Mouse (Mus musculus) neural tube, embryonic 11.5 days (tissue): ENCODE measurements around the gene Cyp39a1. TPM values are rescaled to one million over a fixed set of nuclear protein-coding genes. Genes with fewer than 3 reads are reported as not detected.

ENCODE experiments used
- ATAC-seq: fragments of 200-750 bp; cut with Nextera tagmentation; 2 replicates; pipeline ENCODE4 v1.8.0; 2017; ENCODE audit warnings: moderate number of reproducible peaks, mild to moderate bottlenecking, moderate TSS enrichment, moderate library complexity; ENCODE audit not compliant: insufficient read depth, low FRiP score, low TSS enrichment
- DNase-seq: peaks from one replicate; pipeline ENCODE4 v3.0.0-alpha.2; 2015; ENCODE audit warnings: low spot score
- H3K27ac ChIP-seq: fragments of 300-500 bp; sonication (generic); 2 replicates; pipeline ENCODE4 v1.5.1; 2014; ENCODE audit warnings: low read depth, mild to moderate bottlenecking, low read length
- H3K27me3 ChIP-seq: fragments of 300-500 bp; sonication (generic); 2 replicates; pipeline ENCODE4 v1.6.1; 2014; ENCODE audit warnings: mild to moderate bottlenecking, low read length, mixed read lengths; ENCODE audit not compliant: control insufficient read depth, insufficient read depth
- H3K36me3 ChIP-seq: fragments of 300-500 bp; sonication (generic); 2 replicates; pipeline ENCODE4 v1.6.1; 2014; ENCODE audit warnings: mild to moderate bottlenecking, low read length, moderate library complexity, mixed read lengths; ENCODE audit not compliant: control insufficient read depth, insufficient read depth
- H3K4me1 ChIP-seq: fragments of 300-500 bp; sonication (generic); 2 replicates; pipeline ENCODE4 v1.6.1; 2014; ENCODE audit warnings: low read length, mixed read lengths; ENCODE audit not compliant: control insufficient read depth, insufficient read depth
- H3K4me2 ChIP-seq: fragments of 300-500 bp; sonication (generic); 2 replicates; pipeline ENCODE4 v1.6.1; 2014; ENCODE audit warnings: low read depth, mild to moderate bottlenecking, moderate library complexity
- H3K4me3 ChIP-seq: fragments of 300-500 bp; sonication (generic); 2 replicates; pipeline ENCODE4 v1.5.1; 2014; ENCODE audit warnings: low read depth, low read length
- H3K9ac ChIP-seq: fragments of 300-500 bp; sonication (generic); 2 replicates; pipeline ENCODE4 v1.6.1; 2014; ENCODE audit warnings: mild to moderate bottlenecking, low read length
- H3K9me3 ChIP-seq: fragments of 300-500 bp; sonication (generic); 2 replicates; pipeline ENCODE4 v1.6.1; 2016; ENCODE audit warnings: low read length; ENCODE audit not compliant: control insufficient read depth
- WGBS: fragments of 180-500 bp; shearing (Covaris S2); extraction: QIAGEN DNeasy Blood & Tissue Kit; methylation state at CpG from one replicate; pipeline ENCODE4 v1.1.7; 2014; 5-methylcytosine and 5-hydroxymethylcytosine counted together
- polyA plus RNA-seq: library from polyadenylated mRNA; unstranded; fragments of >200 nt; fragmentation: Nextera tagmentation; extraction: Ambion mirVana; gene quantifications from 2 replicates; pipeline ENCODE4 v1.2.1, GENCODE M21; 2014

The Cyp39a1 gene
- polyA plus RNA-seq, 1 experiment from 2014 or later = 25.2 TPM

DNA sequence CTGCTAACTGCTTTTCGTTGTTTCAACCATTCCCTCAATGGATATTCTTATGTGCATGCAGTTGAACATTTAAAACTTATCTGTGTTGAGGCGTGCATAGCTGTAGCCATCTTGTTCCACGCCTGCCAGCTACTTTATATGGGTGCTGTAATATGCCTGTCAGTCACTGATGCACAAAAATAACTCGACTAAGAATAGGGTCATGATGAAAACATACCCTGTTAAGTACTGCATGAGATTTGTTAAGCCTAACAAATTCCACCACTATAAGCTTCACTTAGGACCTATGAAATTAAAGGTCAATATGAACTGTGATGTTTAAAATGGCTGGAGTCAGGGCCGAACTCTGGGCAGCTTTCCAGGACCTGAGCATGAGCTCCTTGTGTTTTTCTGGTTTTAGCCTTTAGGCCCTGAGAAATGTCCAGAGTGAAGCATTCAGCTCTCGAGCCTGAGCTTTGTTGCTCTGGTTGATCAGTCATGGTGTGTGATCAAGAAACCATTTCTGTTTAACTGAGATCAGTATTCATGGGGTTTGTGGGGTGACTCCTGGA, 2.0 kb downstream of the Cyp39a1 start:
- Histone ChIP-seq H3K36me3 (no peaks in the 10 kb centered on the region), H3K9me3 (no peaks in the 10 kb centered on the region), H3K27me3 (no peaks in the 10 kb centered on the region), H3K4me3 (no peak overlapping the region), H3K4me1 (peaks cover 4% of the 10 kb centered on the region; the same call in 1 of the 2 replicates), H3K9ac (no peak overlapping the region), H3K27ac (no peak overlapping the region), H3K4me2 (no peak overlapping the region)
- DNase-seq (no peak), ATAC-seq (no peak)
- 82% methylated on average over 6 of the region's 6 CpGs for WGBS

DNA sequence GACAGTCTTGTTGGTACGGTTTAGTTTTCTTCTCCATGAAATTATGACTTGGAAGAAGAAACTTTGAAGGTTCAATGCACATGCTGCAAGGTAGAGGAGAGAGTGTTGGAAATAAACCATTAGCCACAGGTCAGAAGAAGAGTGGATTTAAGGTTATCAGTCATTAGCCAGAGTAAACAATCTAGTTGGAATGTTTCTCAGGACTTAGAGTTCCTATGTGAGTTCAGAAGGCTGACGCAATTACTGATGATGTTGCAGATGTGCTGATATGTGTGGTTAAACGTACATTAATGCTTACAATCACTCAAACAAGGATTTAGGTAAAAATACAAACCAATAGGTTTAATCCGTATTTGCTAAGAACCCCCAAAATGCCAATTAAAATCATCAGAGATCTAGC, 4.7 kb downstream of the Cyp39a1 start:
- ATAC-seq (no peak), DNase-seq (no peak)
- H3K4me1 ChIP-seq = no peaks in the 10 kb centered on the region
- no peaks in the 10 kb centered on the region for H3K27me3 ChIP-seq
- H3K9ac ChIP-seq = no peak overlapping the region
- no peak overlapping the region for H3K4me2 ChIP-seq
- H3K36me3 ChIP-seq = no peaks in the 10 kb centered on the region
- H3K4me3 ChIP-seq = no peak overlapping the region
- H3K9me3 ChIP-seq = no peaks in the 10 kb centered on the region
- WGBS = 95% methylated on average over 4 of the region's 4 CpGs
- H3K27ac ChIP-seq = no peak overlapping the region

DNA sequence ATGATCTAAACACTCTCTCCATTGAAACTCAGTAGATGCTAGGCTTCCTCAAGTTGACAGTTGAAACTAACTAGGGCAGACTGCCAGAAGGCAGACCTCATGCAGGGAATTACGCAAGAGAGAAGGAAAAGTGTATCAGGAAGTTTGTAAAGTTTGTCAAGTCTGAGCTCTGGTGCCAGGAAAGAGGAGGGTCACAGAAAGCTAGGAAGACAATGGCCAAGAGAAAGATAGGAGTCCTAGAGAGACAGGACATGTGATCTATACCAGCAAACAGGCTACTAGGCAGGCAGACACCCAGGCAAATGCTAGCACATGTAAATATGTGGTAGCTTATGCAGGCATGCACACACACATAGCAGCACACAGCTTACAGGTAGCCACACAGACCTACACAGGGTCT, 8.0 kb downstream of the Cyp39a1 start:
- no peak for ATAC-seq
- Histone ChIP-seq H3K36me3 (no peaks in the 10 kb centered on the region), H3K9ac (no peak overlapping the region), H3K9me3 (no peaks in the 10 kb centered on the region), H3K27me3 (no peaks in the 10 kb centered on the region), H3K27ac (no peak overlapping the region), H3K4me2 (no peak overlapping the region), H3K4me3 (no peak overlapping the region), H3K4me1 (no peaks in the 10 kb centered on the region)
- DNase-seq = no peak
- 100% methylated on average over 1 of the region's 1 CpGs for WGBS

DNA sequence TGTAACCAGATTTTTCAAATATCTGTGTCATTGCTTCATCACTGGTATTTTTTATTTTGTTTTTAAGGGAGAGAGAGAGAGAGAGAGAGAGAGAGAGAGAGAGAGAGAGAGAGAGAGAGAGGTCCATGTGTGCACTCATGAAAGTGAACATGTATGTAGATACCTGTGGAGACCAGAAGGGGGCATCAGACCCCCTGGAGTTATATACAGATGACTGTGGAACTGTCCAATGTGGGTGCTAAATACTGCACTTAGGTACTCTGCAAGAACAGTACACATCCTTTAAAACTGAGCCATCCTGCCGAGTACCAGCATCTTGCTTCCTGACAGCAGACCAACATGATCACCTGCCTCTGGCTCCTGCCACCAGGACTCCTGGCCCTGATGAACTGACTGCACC, 9.0 kb downstream of the Cyp39a1 start:
- DNase-seq = no peak
- 95% methylated on average over 1 of the region's 1 CpGs for WGBS
- no peak overlapping the region for H3K27ac ChIP-seq
- no peak overlapping the region for H3K4me2 ChIP-seq
- no peaks in the 10 kb centered on the region for H3K36me3 ChIP-seq
- H3K4me3 ChIP-seq = no peak overlapping the region
- H3K27me3 ChIP-seq = no peaks in the 10 kb centered on the region
- H3K9ac ChIP-seq = no peak overlapping the region
- ATAC-seq = no peak
- H3K4me1 ChIP-seq = no peaks in the 10 kb centered on the region
- H3K9me3 ChIP-seq = no peaks in the 10 kb centered on the region

DNA sequence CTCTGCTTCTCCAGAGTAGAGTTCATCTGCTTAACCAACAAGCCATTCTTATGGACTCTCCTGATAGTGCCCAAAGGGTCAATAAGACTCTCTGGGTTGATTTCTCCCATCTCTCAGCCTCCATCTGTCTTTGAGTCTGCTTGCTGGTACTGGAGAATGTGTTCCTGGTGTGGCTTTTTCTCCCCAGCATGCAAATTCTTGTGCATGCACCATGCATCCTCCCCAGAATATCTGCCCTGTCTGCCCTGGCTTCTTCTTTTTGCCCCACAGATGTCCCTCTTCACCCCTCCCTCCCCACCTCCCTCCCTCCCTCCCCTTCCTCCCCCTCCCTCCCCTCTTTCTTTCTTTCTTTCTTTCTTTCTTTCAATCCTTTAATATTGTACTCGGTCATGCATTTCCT, 10.1 kb downstream of the Cyp39a1 start:
- Histone ChIP-seq H3K4me2 (no peak overlapping the region), H3K36me3 (no peaks in the 10 kb centered on the region), H3K27ac (no peak overlapping the region), H3K27me3 (no peaks in the 10 kb centered on the region), H3K9ac (no peak overlapping the region), H3K4me1 (no peaks in the 10 kb centered on the region), H3K9me3 (no peaks in the 10 kb centered on the region), H3K4me3 (no peak overlapping the region)
- ATAC-seq (no peak), DNase-seq (no peak)
- 67% methylated on average over 1 of the region's 1 CpGs for WGBS

DNA sequence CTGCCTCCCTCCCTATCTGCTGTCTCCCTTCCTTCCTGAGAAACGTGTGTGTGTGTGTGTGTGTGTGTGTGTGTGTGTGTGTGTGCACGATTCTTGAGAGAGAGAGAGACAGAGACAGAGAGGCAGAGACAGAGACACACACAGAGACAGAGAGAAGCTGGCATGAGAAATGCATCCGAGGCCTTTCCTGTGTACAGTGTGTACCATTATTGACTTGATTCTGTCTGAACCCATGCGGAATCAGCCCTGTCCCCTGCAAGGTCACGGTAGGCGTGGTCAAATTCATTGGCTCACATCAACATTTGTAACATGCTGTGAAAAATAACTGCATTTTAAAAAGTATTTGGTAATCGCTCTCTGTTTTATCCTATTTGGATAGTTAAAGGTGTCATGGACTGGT, 16.9 kb downstream of the Cyp39a1 start:
- Histone ChIP-seq H3K27ac (no peak overlapping the region), H3K36me3 (no peaks in the 10 kb centered on the region), H3K4me2 (no peak overlapping the region), H3K4me1 (no peaks in the 10 kb centered on the region), H3K9ac (no peak overlapping the region), H3K9me3 (no peaks in the 10 kb centered on the region), H3K4me3 (no peak overlapping the region), H3K27me3 (no peaks in the 10 kb centered on the region)
- ATAC-seq = no peak
- no peak for DNase-seq
- WGBS = 84% methylated on average over 7 of the region's 7 CpGs

DNA sequence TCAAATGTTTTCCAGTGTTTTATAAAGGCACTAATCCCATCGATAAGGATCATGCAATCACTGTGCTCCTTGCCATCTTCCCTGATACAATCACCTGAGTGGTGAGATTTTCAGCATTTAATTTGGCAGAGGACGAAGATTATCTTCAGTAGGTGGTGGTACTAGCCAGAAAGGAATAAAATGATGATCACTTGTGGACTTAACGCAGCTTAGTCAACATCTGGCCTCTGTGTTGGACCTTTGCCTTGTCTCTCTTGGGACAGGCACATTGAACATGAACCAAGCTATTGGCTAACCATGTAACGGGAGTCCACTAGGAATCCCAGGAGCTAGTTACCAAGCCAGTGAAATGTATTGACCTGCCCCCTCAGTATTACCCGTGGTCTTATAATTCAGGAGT, 17.4 kb downstream of the Cyp39a1 start:
- 94% methylated on average over 5 of the region's 5 CpGs for WGBS
- ATAC-seq = no peak
- no peaks in the 10 kb centered on the region for H3K27me3 ChIP-seq
- no peak overlapping the region for H3K4me3 ChIP-seq
- no peaks in the 10 kb centered on the region for H3K36me3 ChIP-seq
- H3K9ac ChIP-seq = no peak overlapping the region
- no peak overlapping the region for H3K4me2 ChIP-seq
- no peaks in the 10 kb centered on the region for H3K4me1 ChIP-seq
- H3K9me3 ChIP-seq = no peaks in the 10 kb centered on the region
- DNase-seq = no peak
- H3K27ac ChIP-seq = no peak overlapping the region

DNA sequence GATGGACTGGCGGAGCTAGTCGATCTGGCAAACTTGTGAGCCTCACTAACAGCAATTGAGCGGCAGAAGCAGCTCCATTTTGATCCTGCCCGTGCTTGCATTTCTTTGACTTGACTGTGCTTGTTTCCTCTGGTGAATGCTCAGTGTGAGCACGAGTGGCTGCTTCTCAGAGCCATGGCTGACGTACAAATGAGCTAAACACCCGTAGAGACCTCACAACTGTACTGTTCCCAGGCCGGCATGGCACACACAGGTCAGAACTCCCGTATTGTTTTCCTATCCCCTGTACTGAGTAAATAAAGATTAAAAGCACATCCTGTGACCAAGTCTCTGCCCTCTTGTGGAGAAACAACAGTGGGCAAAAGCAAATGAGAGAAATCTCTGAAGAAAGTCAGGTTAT, 22.4 kb downstream of the Cyp39a1 start:
- no peak overlapping the region for H3K9ac ChIP-seq
- H3K4me3 ChIP-seq = no peak overlapping the region
- 82% methylated on average over 9 of the region's 9 CpGs for WGBS
- no peaks in the 10 kb centered on the region for H3K36me3 ChIP-seq
- H3K27ac ChIP-seq = no peak overlapping the region
- DNase-seq = no peak
- no peak overlapping the region for H3K4me2 ChIP-seq
- H3K4me1 ChIP-seq = no peaks in the 10 kb centered on the region
- H3K9me3 ChIP-seq = no peaks in the 10 kb centered on the region
- no peak for ATAC-seq
- H3K27me3 ChIP-seq = no peaks in the 10 kb centered on the region

DNA sequence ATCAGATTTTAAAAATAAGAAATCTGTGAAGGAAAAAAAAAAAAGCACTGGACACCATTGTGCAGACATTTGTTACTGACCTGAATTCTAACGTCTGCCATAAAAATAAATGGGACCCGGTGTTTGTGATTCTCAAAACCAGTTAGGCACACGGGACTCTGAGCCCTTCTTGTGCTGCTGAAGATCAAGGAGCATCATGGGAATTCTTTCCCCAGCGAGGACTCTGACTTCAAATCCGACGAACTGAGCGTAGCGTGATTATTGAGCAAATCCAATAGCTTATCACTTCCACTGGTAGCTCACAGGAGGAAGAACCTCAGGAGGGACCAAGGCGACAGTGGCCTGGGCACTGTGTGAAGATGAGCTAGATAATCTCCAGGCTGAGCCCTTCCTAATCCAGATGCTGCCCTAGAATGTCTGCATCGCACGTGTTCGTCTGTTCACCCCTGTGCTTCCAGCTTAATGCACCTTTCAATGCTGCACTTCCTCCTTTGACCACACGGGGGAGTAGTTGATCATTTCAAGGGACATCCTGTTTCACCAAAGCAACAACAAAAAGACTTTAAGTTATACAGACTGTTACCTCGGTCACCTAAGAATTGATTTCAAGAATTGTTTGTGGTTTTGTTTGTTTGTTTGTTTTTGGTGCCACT, 31.9 kb downstream of the Cyp39a1 start:
- peak; percentile 74; the same call in 1 of the 2 replicates for ATAC-seq
- peak; percentile 84 for DNase-seq
- Histone ChIP-seq H3K36me3 (no peaks in the 10 kb centered on the region), H3K9ac (no peak overlapping the region), H3K4me1 (no peaks in the 10 kb centered on the region), H3K27ac (no peak overlapping the region), H3K27me3 (no peaks in the 10 kb centered on the region), H3K4me3 (no peak overlapping the region), H3K9me3 (no peaks in the 10 kb centered on the region), H3K4me2 (no peak overlapping the region)
- 44% methylated on average over 14 of the region's 14 CpGs for WGBS
